Mouse (Mus musculus) T-helper 17 cell (primary cell): ENCODE data around the gene Mettl14.

ENCODE experiments used
- in situ Hi-C, 2 experiments: fragments of 300-600 bp; cut with MboI, MseI; formaldehyde crosslinking; loops; 1 replicate in 1 of 2; 2 replicates in 1 of 2; pipeline ENCODE4 v1.15.1; 2025; ENCODE audit warnings: high pct_unique_total_duplicates in 2 of 2

Mettl14 gene

GRCm38 (mm10) chr3:123385486-123386156, at the start of gene Mettl14:
TSS of gene Mettl14 (minus strand) at chr3:123386108.
- in situ Hi-C loops, result loop anchor here (5.0 to 10.0 kb wide), 2 partner anchors 122 to 881 kb away; no protein-coding TSS in a partner anchor

GRCm38 (mm10) chr3:123433362-123433761, 47.5 kb upstream of the Mettl14 start:
- in situ Hi-C loops, result no loop called here

- in situ Hi-C loops, result no loop called here
Measured at GRCm38 (mm10) chr3:123431951-123432674, 46.2 kb upstream of the Mettl14 start.

GRCm38 (mm10) chr3:123429597-123430458, 43.9 kb upstream of the Mettl14 start:
- in situ Hi-C loops, result no loop called here

GRCm38 (mm10) chr3:123428005-123428404, 42.1 kb upstream of the Mettl14 start:
- in situ Hi-C loops, result no loop called here

- in situ Hi-C loops, result no loop called here
Measured at GRCm38 (mm10) chr3:123425647-123426046, 39.7 kb upstream of the Mettl14 start.

GRCm38 (mm10) chr3:123413173-123413572, 27.3 kb upstream of the Mettl14 start:
- in situ Hi-C loops, result loop anchor here in 1 of 2 experiments (25.0 kb wide), 1 partner anchor 574 kb away; no protein-coding TSS in a partner anchor

- in situ Hi-C loops, result loop anchor here in 1 of 2 experiments (25.0 kb wide), 1 partner anchor 575 kb away; no protein-coding TSS in a partner anchor
Measured at GRCm38 (mm10) chr3:123411821-123412578, 26.1 kb upstream of the Mettl14 start.

GRCm38 (mm10) chr3:123404945-123405344, 19.0 kb upstream of the Mettl14 start:
- in situ Hi-C loops, result loop anchor here in 1 of 2 experiments (25.0 kb wide), 1 partner anchor 582 kb away; no protein-coding TSS in a partner anchor

- in situ Hi-C loops, result no loop called here
Measured at GRCm38 (mm10) chr3:123397562-123398481, 11.9 kb upstream of the Mettl14 start.

- in situ Hi-C loops, result no loop called here
Measured at GRCm38 (mm10) chr3:123395611-123396010, 9.7 kb upstream of the Mettl14 start.

- in situ Hi-C loops, result loop anchor here in 1 of 2 experiments (5.0 kb wide), 1 partner anchor 116 kb away; no protein-coding TSS in a partner anchor
Measured at GRCm38 (mm10) chr3:123391180-123391579, 5.3 kb upstream of the Mettl14 start.

GRCm38 (mm10) chr3:123386157-123386780, 361 bp upstream of the Mettl14 start:
- in situ Hi-C loops, result loop anchor here (5.0 to 10.0 kb wide), 2 partner anchors 121 to 881 kb away; no protein-coding TSS in a partner anchor

- in situ Hi-C loops, result loop anchor here (5.0 to 10.0 kb wide), 2 partner anchors 122 to 880 kb away; no protein-coding TSS in a partner anchor
Measured at GRCm38 (mm10) chr3:123385118-123385485, 806 bp downstream of the Mettl14 start.

GRCm38 (mm10) chr3:123384435-123384834, 1.5 kb downstream of the Mettl14 start:
- in situ Hi-C loops, result loop anchor here in 1 of 2 experiments (10.0 kb wide), 1 partner anchor 880 kb away; no protein-coding TSS in a partner anchor

GRCm38 (mm10) chr3:123376562-123376961, 9.3 kb downstream of the Mettl14 start:
- in situ Hi-C loops, result no loop called here

GRCm38 (mm10) chr3:123371766-123372535, 14.0 kb downstream of the Mettl14 start:
- in situ Hi-C loops, result no loop called here

- in situ Hi-C loops, result no loop called here
Measured at GRCm38 (mm10) chr3:123370927-123371326, 15.0 kb downstream of the Mettl14 start.
